Mouse (Mus musculus): ENCODE measurements around the gene Slk. TPM values are rescaled to one million over a fixed set of nuclear protein-coding genes. Genes with fewer than 3 reads are reported as not detected.

Gene Slk
- 1 to 10 TPM in 1 of 2 experiments, under 1 TPM in 1; 0.87 to 6.2 TPM for polyA plus RNA-seq (2012; fragmentation: generic; extraction: Trizol)

DNA sequence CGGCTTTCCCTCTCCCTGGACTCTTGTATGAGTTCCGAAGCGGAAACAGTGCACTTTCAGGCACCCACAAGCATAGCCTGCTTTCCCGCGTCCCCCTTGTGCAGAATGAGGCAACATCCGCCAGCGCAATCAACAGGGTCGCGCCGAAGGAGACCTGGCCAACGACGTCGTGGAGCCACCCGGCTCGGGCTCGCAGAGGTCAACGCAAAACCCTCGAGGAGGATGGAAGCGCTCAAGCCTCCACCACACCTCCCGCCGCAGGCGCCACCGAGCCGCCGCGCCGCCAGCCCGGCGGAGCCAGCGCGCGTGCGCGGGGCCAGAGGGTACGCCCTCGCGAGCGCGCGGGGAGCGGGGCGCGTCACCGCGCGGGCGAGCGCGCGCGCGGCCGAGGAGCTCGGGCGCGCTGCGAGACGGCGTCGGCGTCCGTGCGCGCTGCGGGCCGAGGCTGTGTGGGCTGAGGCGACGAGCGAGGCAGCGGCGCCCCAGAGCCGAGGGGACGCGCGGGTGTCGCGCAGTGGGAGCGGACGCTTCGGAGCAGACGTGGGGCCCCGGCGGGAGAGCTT is at the start of gene Slk:
Gene Slk, plus strand, starts transcription at position 454 of the 563 bp plus-strand sequence.

DNA sequence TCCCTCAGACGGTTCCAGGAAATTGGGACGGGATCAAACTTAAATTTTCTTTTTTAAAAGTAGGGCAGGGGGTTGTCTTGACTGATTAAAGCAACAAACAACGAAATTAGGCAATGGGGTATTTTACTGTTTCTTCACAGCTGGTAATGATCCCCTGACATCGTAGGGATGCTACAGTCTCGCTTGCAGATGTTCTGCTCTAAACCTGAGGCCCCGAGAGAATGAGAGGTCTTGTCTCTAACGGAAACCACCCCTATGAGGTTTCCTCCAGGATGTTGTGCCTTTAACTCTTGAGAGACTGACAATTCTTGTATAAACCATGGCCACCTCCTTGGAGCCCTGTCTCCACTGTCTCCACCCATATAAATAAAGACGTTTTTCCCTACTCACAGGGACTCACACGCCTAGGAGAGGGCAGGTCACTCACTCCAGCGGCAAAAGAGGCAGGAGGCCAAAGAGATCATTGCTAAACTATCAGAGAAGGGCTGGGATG is 42.1 kb upstream of the Slk start, which contains the start of gene Stn1:
Gene Stn1, minus strand, starts transcription at position 208 of the 493 bp plus-strand sequence.

DNA sequence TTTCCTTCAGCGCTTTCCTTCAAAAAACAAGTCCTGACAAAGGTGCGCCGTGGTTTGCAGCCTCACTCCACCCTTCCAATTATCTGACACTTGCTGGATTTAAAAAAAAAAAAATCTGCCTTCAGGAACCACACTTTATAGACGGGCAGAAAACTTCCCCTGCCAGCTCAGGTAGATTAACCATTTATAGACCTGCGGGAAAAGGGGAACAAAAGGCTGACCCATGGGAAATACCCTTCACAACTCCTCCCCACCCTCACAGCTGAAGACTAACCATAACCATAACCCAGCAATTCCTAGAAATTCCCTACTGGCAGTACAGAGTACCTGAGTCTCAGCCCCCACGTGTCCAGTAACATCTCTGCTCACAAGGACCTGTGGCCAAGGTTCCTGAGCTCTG is 112.5 kb downstream of the Slk start, which contains the start of gene Col17a1:
Gene Col17a1, minus strand, starts transcription at position 101 of the 400 bp plus-strand sequence.

Other genes starting within 250 kb of the Slk start
- 10 to 100 TPM in 1 of 2 experiments, 1 to 10 TPM in 1; 5.2 to 83.7 TPM for gene Sh3pxd2a, start 115.3 kb upstream of the Slk start, polyA plus RNA-seq (2012; fragmentation: generic; extraction: Trizol)
- gene Stn1, start 42.2 kb upstream of the Slk start, polyA plus RNA-seq (2012; fragmentation: generic; extraction: Trizol), result 10 to 100 TPM; 42.9 to 58.5 TPM
- under 1 TPM; 0.16 to 0.93 TPM for gene Col17a1, start 112.4 kb downstream of the Slk start, polyA plus RNA-seq (2012; fragmentation: generic; extraction: Trizol)
- 10 to 100 TPM; 25.5 to 67.9 TPM for gene Sfr1, start 152.0 kb downstream of the Slk start, polyA plus RNA-seq (2012; fragmentation: generic; extraction: Trizol)

All from C3H10T1/2 (cell line).